Mouse (Mus musculus): ENCODE data around the gene Xxylt1. TPM values are rescaled to one million over a fixed set of nuclear protein-coding genes. Genes with fewer than 3 reads are reported as not detected.

Xxylt1 gene
- total RNA-seq, 2 experiments from 2014 or later = 4.2 to 5.9 TPM

DNA sequence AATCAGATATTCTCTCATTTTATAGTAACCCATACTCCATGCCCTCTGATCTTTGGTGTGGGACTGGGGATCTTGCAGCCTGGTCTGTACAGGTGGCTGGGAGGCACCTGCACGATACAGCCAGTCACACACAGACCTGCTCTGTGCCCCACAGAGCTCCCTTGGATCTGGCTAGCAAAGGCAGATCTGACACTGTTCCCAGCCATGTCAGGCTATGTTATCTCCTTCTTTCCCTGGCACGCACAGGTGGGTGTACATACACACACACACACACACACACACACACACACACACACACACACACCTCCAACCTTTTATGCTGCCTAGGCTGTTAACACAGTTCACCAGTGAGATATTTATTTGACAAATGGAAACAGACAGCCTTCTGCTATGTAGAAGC is 82.5 kb downstream of the Xxylt1 start:
- no peak for ATAC-seq (replicated peaks; ENCODE audit: low FRiP score, poor library complexity, severe bottlenecking)

DNA sequence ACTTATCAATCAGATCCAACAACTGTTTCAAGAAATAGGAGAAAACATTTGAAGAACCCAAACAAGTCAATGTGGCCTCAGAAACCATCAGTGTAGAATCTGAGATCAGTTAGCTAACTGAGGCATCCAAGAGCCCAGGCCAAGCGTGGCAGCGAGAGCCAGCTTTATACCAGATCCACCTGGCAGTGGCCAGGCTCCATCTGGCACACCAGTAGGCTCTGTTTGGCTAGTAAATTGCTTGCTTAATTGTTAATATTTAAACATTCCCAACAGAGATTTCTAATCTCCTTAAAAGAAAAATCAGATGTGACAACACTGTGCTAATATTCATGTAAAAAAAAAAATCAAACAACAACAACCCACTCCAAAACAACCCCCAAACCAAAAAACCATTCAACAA is 83.2 kb downstream of the Xxylt1 start:
- ATAC-seq (replicated peaks; ENCODE audit: low FRiP score, poor library complexity, severe bottlenecking) = no peak

GRCm38 (mm10) chr16:30995446-30995845 is 85.8 kb downstream of the Xxylt1 start:
- no peak for ATAC-seq (replicated peaks; ENCODE audit: low FRiP score, poor library complexity, severe bottlenecking)

GRCm38 (mm10) chr16:30994881-30995280 is 86.4 kb downstream of the Xxylt1 start:
- no peak for ATAC-seq (replicated peaks; ENCODE audit: low FRiP score, poor library complexity, severe bottlenecking)

- no peak for ATAC-seq (replicated peaks; ENCODE audit: low FRiP score, poor library complexity, severe bottlenecking)
These were observed 86.9 kb downstream of the Xxylt1 start for GRCm38 (mm10) chr16:30994296-30994695.

DNA sequence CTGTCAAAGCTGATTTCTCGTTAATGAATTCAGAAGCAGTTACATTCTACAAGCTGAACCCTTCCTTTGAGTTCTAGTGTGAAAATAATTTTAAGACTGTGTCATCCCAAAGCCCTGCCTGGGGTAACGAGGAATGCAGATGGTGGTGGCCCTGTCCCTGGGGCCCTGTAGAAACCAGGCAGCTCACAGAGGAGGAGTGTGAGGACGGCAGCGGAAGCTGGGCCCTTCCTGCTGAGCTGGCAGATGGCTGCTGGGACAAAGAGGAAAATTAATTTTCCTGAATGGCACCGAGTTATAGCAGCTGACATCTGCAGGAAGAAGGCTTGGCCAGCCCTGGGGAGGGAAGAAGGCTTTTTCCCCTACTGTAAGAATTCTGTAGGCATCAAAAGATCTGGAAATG is 88.7 kb downstream of the Xxylt1 start:
- ATAC-seq (replicated peaks; ENCODE audit: low FRiP score, poor library complexity, severe bottlenecking) = no peak

DNA sequence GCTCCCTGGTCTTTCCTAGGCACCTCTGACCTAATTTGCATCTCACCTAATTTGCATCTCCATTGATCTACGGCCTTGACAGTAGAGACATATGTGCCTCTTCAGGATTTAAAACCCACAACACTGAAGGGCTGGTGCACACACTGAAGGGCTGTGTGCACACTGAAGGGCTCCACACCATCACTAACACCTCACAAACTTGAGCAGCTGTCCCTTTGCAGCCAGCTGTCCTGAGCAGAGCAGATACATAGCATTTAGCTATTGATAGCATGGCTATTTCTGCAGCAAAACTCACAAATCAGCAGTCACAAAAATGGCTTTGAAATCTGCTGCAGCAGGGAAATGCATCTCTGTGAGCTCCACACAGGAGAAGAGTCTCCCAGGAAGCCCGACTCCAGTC is 90.6 kb downstream of the Xxylt1 start:
- ATAC-seq (replicated peaks; ENCODE audit: low FRiP score, poor library complexity, severe bottlenecking) = no peak

- ATAC-seq (replicated peaks; ENCODE audit: low FRiP score, poor library complexity, severe bottlenecking) = no peak
These were observed 93.0 kb downstream of the Xxylt1 start for GRCm38 (mm10) chr16:30988225-30988624.

DNA sequence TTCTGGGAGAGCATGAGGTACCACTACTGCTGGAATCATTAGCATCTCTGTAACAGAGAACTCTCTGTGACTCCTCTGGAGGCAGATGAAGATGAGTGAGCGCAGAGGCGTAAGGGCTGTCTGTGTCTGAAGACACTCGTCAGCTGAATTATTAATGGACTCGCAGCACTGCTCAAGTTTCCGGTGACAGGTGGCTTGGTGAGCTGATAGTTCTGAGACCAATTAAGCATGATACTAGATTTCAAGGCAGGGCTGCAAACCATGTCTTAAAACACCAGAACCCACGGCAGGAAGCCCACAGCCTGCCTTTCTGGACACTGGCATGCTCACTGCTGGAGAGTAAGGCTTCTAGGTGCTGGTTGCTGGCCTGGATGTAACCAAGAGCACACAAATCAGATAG is 93.5 kb downstream of the Xxylt1 start:
- no peak for ATAC-seq (replicated peaks; ENCODE audit: low FRiP score, poor library complexity, severe bottlenecking)

DNA sequence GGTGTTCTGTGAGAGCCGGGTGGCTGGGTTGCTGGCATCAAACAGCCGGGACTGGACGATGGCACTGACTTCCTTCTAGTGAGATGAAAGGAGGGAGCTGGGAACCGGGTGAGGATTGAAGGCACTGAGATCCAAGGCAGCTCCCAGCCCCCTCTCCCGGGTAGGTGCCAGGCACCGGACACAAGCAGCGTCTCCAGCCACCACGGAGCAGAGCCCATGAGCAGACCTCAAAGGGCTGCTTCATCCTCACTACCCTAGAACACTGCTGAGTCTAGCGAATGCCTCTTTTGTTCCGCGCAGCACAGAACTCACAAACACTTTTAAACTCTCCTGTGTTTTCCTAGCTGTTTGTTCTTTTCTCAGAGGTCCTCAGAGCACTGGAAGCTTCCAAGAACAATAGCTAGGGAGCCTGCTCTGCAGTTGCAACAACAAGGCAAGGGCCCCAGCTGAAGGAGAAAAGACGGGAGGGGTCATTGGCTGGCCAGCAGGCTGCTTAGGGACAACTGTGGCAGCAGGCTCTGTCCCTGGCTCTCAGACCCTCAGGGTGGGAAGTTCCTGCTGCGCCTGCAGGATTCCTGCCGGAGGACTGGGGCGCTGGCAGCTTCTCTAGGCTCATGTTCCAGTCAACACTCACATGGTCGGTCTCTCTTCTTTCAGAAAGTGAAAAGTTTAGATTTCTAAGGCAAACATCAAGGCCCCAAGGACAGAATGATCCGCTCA is 96.2 kb downstream of the Xxylt1 start:
- ATAC-seq (replicated peaks; ENCODE audit: low FRiP score, poor library complexity, severe bottlenecking) = no peak

DNA sequence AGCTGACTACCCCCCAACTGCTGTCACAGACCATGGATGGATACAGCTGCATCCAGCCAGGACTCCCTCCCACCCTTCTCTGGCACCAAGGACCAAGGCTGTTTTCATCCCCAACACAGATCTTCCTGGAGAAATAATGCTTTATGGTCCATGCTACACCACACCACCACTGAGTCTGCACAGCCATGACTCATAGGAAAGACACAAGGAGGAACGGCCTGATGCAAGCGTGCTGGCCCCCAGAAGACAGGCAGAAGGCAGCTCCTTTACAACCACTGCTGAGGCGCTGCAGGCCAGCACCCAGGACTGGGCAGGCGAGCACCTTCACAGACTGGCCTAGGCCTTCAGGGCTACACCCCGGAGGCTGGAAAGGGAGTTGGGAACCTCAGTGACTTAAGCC is 97.1 kb downstream of the Xxylt1 start:
- no peak for ATAC-seq (replicated peaks; ENCODE audit: low FRiP score, poor library complexity, severe bottlenecking)

GRCm38 (mm10) chr16:30983699-30984098 is 97.5 kb downstream of the Xxylt1 start:
- ATAC-seq (replicated peaks; ENCODE audit: low FRiP score, poor library complexity, severe bottlenecking) = no peak

- ATAC-seq (replicated peaks; ENCODE audit: low FRiP score, poor library complexity, severe bottlenecking) = no peak
These were observed 98.0 kb downstream of the Xxylt1 start for GRCm38 (mm10) chr16:30983281-30983680.

GRCm38 (mm10) chr16:30981345-30981744 is 99.9 kb downstream of the Xxylt1 start:
- no peak for ATAC-seq (replicated peaks; ENCODE audit: low FRiP score, poor library complexity, severe bottlenecking)

- no peak for ATAC-seq (replicated peaks; ENCODE audit: low FRiP score, poor library complexity, severe bottlenecking)
These were observed 101.3 kb downstream of the Xxylt1 start for GRCm38 (mm10) chr16:30979905-30980304.

DNA sequence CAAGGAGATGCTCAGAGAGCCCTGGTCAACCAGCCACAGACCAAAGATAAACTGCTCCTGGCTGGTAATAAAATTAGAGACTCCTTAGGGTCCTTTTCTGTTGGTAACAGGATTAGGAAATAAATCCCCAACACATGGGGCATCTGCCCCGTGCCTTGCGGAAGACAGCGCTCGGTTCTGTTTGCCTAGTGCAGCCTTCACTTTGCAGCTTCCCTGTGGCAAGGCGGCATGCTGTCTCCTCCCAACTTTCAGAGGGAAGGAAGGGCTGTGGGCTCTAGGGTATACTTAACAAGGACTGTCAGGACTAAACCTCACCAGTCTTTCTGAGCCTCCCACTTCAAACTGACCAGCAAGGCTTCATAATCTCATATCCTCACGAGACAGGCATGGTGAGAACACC is 103.5 kb downstream of the Xxylt1 start:
- ATAC-seq (replicated peaks; ENCODE audit: low FRiP score, poor library complexity, severe bottlenecking) = no peak

- ATAC-seq (replicated peaks; ENCODE audit: low FRiP score, poor library complexity, severe bottlenecking) = peak; percentile 58
These were observed 104.0 kb downstream of the Xxylt1 start for GRCm38 (mm10) chr16:30977186-30977585.

- ATAC-seq (replicated peaks; ENCODE audit: low FRiP score, poor library complexity, severe bottlenecking) = no peak
These were observed 106.7 kb downstream of the Xxylt1 start for GRCm38 (mm10) chr16:30974549-30974948.

GRCm38 (mm10) chr16:30973416-30973815 is 107.8 kb downstream of the Xxylt1 start:
- no peak for ATAC-seq (replicated peaks; ENCODE audit: low FRiP score, poor library complexity, severe bottlenecking)

DNA sequence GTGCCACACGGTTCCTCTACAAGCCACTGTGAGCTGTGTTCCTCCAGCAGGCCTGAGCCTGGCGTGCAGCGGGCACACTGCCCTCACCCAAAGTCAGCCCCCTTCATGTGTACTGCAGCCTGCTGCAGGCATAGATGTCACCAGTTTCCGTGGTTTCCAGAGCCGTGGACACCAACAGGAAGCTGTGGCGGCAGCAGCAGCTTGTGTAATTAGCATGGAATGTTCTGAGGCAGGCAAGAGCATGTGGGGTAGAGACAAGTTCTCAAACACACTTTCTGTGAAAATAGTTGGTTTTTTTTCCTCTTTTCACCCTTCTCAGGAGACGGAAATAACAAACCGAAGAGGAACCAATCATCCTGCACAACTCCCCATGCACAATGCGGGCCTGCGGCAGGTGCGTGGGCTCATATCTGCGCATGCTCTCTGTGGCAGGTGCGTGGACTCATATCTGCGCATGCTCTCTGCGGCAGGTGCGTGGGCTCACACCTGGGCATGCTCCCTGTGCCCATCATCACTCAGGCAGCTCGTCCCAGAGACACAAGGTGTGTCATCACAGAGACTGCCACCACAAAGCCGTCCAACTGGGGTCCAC is 109.2 kb downstream of the Xxylt1 start:
- ATAC-seq (replicated peaks; ENCODE audit: low FRiP score, poor library complexity, severe bottlenecking) = no peak

GRCm38 (mm10) chr16:30969266-30970064 is 111.8 kb downstream of the Xxylt1 start:
- ATAC-seq (replicated peaks; ENCODE audit: low FRiP score, poor library complexity, severe bottlenecking) = no peak
